Mouse (Mus musculus) forebrain, embryonic 16.5 days (tissue): ENCODE data around the gene Mitf. TPM values are rescaled to one million over a fixed set of nuclear protein-coding genes. Genes with fewer than 3 reads are reported as not detected.

ENCODE experiments used
- ATAC-seq: fragments of 200-750 bp; cut with Nextera tagmentation; 2 replicates; pipeline ENCODE4 v1.8.0; 2017; ENCODE audit warnings: mild to moderate bottlenecking, moderate library complexity
- H3K27ac ChIP-seq: fragments of 300-500 bp; sonication (generic); 2 replicates; pipeline ENCODE4 v1.5.1; 2014; ENCODE audit warnings: low read length, control low read depth
- H3K27me3 ChIP-seq: fragments of 300-500 bp; sonication (generic); replicated peaks from 2 replicates; pipeline ENCODE4 v1.6.1; 2014; ENCODE audit warnings: low read length; ENCODE audit not compliant: control insufficient read depth, insufficient read depth
- H3K36me3 ChIP-seq: fragments of 300-500 bp; sonication (generic); 2 replicates; pipeline ENCODE4 v1.6.1; 2014; ENCODE audit not compliant: control insufficient read depth, insufficient read depth
- H3K4me1 ChIP-seq: fragments of 300-500 bp; sonication (generic); replicated peaks from 2 replicates; pipeline ENCODE4 v1.6.1; 2014; ENCODE audit warnings: low read length; ENCODE audit not compliant: control insufficient read depth, insufficient read depth
- H3K4me2 ChIP-seq: fragments of 300-500 bp; sonication (generic); 2 replicates; pipeline ENCODE4 v1.6.1; 2014; ENCODE audit warnings: mild to moderate bottlenecking, low read length, control low read depth
- H3K4me3 ChIP-seq: fragments of 300-500 bp; sonication (generic); replicated peaks from 2 replicates; pipeline ENCODE4 v1.5.1; 2014; ENCODE audit warnings: mild to moderate bottlenecking, low read length, control low read depth
- H3K9ac ChIP-seq: fragments of 300-500 bp; sonication (generic); replicated peaks from 2 replicates; pipeline ENCODE4 v1.6.1; 2014; ENCODE audit warnings: low read depth, low read length, control low read depth
- H3K9me3 ChIP-seq: fragments of 300-500 bp; sonication (generic); 2 replicates; pipeline ENCODE4 v1.6.1; 2016; ENCODE audit warnings: low read length; ENCODE audit not compliant: control insufficient read depth
- WGBS: fragments of 180-500 bp; shearing (Covaris S2); extraction: QIAGEN DNeasy Blood & Tissue Kit; methylation state at CpG from one replicate; pipeline ENCODE4 v1.1.7; 2014; 5-methylcytosine and 5-hydroxymethylcytosine counted together
- polyA plus RNA-seq: library from polyadenylated mRNA; unstranded; fragments of >200 nt; fragmentation: Nextera tagmentation; extraction: Ambion mirVana; gene quantifications from 2 replicates; pipeline ENCODE4 v1.2.1, GENCODE M21; 2015

The Mitf gene
- polyA plus RNA-seq, 1 experiment from 2014 or later: 0.84 TPM

- Histone ChIP-seq H3K27ac (no peak overlapping the region), H3K4me1 (no peaks in the 10 kb centered on the region), H3K4me3 (no peak overlapping the region), H3K36me3 (no peaks in the 10 kb centered on the region), H3K27me3 (no peaks in the 10 kb centered on the region), H3K9ac (no peak overlapping the region), H3K9me3 (no peaks in the 10 kb centered on the region), H3K4me2 (no peak overlapping the region)
- ATAC-seq: no peak
- 92% methylated on average over 7 of the region's 7 CpGs for WGBS
Observed at GRCm38 (mm10) chr6:97866575-97866974, 59.7 kb downstream of the Mitf start.

GRCm38 (mm10) chr6:97868005-97868404, 61.2 kb downstream of the Mitf start:
- no peak overlapping the region for H3K9ac ChIP-seq

GRCm38 (mm10) chr6:97869953-97870352, 63.1 kb downstream of the Mitf start:
- no peak for ATAC-seq
- no peaks in the 10 kb centered on the region for H3K4me1 ChIP-seq
- no peaks in the 10 kb centered on the region for H3K36me3 ChIP-seq
- H3K27ac ChIP-seq: no peak overlapping the region
- WGBS: 92% methylated on average over 4 of the region's 4 CpGs
- H3K9me3 ChIP-seq: no peaks in the 10 kb centered on the region
- H3K4me3 ChIP-seq: no peak overlapping the region
- H3K27me3 ChIP-seq: no peaks in the 10 kb centered on the region
- H3K4me2 ChIP-seq: no peak overlapping the region
- H3K9ac ChIP-seq: no peak overlapping the region

More at GRCm38 (mm10) chr6:97868005-97868404, 61.2 kb downstream of the Mitf start:
- Histone ChIP-seq H3K27ac (no peak overlapping the region), H3K27me3 (no peaks in the 10 kb centered on the region), H3K4me3 (no peak overlapping the region), H3K36me3 (no peaks in the 10 kb centered on the region), H3K9me3 (no peaks in the 10 kb centered on the region), H3K4me2 (no peak overlapping the region), H3K4me1 (no peaks in the 10 kb centered on the region)
- 78% methylated on average over 1 of the region's 1 CpGs for WGBS
- no peak for ATAC-seq

GRCm38 (mm10) chr6:97871296-97872030, 64.6 kb downstream of the Mitf start:
- H3K4me3 ChIP-seq: no peak overlapping the region
- H3K4me1 ChIP-seq: no peaks in the 10 kb centered on the region
- H3K27me3 ChIP-seq: no peaks in the 10 kb centered on the region
- H3K36me3 ChIP-seq: no peaks in the 10 kb centered on the region
- no peak overlapping the region for H3K27ac ChIP-seq
- H3K9ac ChIP-seq: no peak overlapping the region
- no peak overlapping the region for H3K4me2 ChIP-seq
- ATAC-seq: no peak
- H3K9me3 ChIP-seq: no peaks in the 10 kb centered on the region
- WGBS: 90% methylated on average over 4 of the region's 4 CpGs

GRCm38 (mm10) chr6:97873102-97873501, 66.2 kb downstream of the Mitf start:
- no peak for ATAC-seq

GRCm38 (mm10) chr6:97876990-97877389, 70.1 kb downstream of the Mitf start:
- Histone ChIP-seq H3K4me3 (no peak overlapping the region), H3K27me3 (no peaks in the 10 kb centered on the region), H3K4me1 (no peaks in the 10 kb centered on the region), H3K9ac (no peak overlapping the region), H3K27ac (no peak overlapping the region), H3K4me2 (no peak overlapping the region), H3K36me3 (no peaks in the 10 kb centered on the region), H3K9me3 (no peaks in the 10 kb centered on the region)
- 86% methylated on average over 2 of the region's 2 CpGs for WGBS
- no peak for ATAC-seq

More at GRCm38 (mm10) chr6:97873102-97873501, 66.2 kb downstream of the Mitf start:
- no peaks in the 10 kb centered on the region for H3K9me3 ChIP-seq
- H3K4me2 ChIP-seq: no peak overlapping the region
- no peak overlapping the region for H3K9ac ChIP-seq
- no peak overlapping the region for H3K4me3 ChIP-seq
- H3K27me3 ChIP-seq: no peaks in the 10 kb centered on the region
- H3K27ac ChIP-seq: no peak overlapping the region
- no peaks in the 10 kb centered on the region for H3K4me1 ChIP-seq
- no peaks in the 10 kb centered on the region for H3K36me3 ChIP-seq
- WGBS: 89% methylated on average over 2 of the region's 2 CpGs

- Histone ChIP-seq H3K27ac (no peak overlapping the region), H3K4me2 (no peak overlapping the region), H3K27me3 (no peaks in the 10 kb centered on the region), H3K9ac (no peak overlapping the region), H3K4me3 (no peak overlapping the region), H3K4me1 (no peaks in the 10 kb centered on the region), H3K9me3 (no peaks in the 10 kb centered on the region), H3K36me3 (no peaks in the 10 kb centered on the region)
- no peak for ATAC-seq
- 75% methylated on average over 6 of the region's 6 CpGs for WGBS
Observed at GRCm38 (mm10) chr6:97877492-97877891, 70.6 kb downstream of the Mitf start.

- Histone ChIP-seq H3K4me3 (no peak overlapping the region), H3K4me1 (no peaks in the 10 kb centered on the region), H3K36me3 (no peaks in the 10 kb centered on the region), H3K9me3 (no peaks in the 10 kb centered on the region), H3K9ac (no peak overlapping the region), H3K27ac (no peak overlapping the region), H3K27me3 (no peaks in the 10 kb centered on the region), H3K4me2 (no peak overlapping the region)
- no peak for ATAC-seq
- 92% methylated on average over 5 of the region's 5 CpGs for WGBS
Observed at GRCm38 (mm10) chr6:97880363-97880762, 73.5 kb downstream of the Mitf start.

- Histone ChIP-seq H3K4me3 (no peak overlapping the region), H3K9ac (no peak overlapping the region), H3K36me3 (no peaks in the 10 kb centered on the region), H3K27ac (no peak overlapping the region), H3K9me3 (no peaks in the 10 kb centered on the region), H3K4me1 (no peaks in the 10 kb centered on the region), H3K4me2 (no peak overlapping the region), H3K27me3 (no peaks in the 10 kb centered on the region)
- ATAC-seq: no peak
- WGBS: 63% methylated on average over 3 of the region's 3 CpGs
Observed at GRCm38 (mm10) chr6:97881935-97882334, 75.1 kb downstream of the Mitf start.

GRCm38 (mm10) chr6:97882931-97883330, 76.1 kb downstream of the Mitf start:
- no peak overlapping the region for H3K4me3 ChIP-seq
- H3K36me3 ChIP-seq: no peaks in the 10 kb centered on the region
- no peak overlapping the region for H3K9ac ChIP-seq
- WGBS: 65% methylated on average over 8 of the region's 8 CpGs
- ATAC-seq: no peak
- H3K27me3 ChIP-seq: no peaks in the 10 kb centered on the region
- no peak overlapping the region for H3K27ac ChIP-seq
- no peaks in the 10 kb centered on the region for H3K4me1 ChIP-seq
- no peaks in the 10 kb centered on the region for H3K9me3 ChIP-seq
- no peak overlapping the region for H3K4me2 ChIP-seq
